Mouse (Mus musculus): ENCODE measurements around the gene Cyp2c54. TPM values are rescaled to one million over a fixed set of nuclear protein-coding genes. Genes with fewer than 3 reads are reported as not detected.
"Not testable (repeated sequence)": the region's sequence is repeated elsewhere in the genome, so short reads cannot be mapped to it uniquely, and the experiment has no call there.

Cyp2c54 gene
- not detected in 2 replicates for polyA plus RNA-seq (2012; rRNA removed)
- not detected in 2 replicates for polyA plus RNA-seq (2014; fragmentation: Nextera tagmentation; extraction: Ambion mirVana)

- H3K4me3 ChIP-seq (replicated peaks; ENCODE audit: low read length), result no peak within 1 kb of the TSS
- ATAC-seq (ENCODE audit: low FRiP score, low read depth), result no peak
- no peak within 1 kb of the TSS for H3K4me2 ChIP-seq (replicated peaks; ENCODE audit: low read depth, low read length, severe bottlenecking)
- H3K9ac ChIP-seq (ENCODE audit: low read depth, low read length, severe bottlenecking), result no peak within 1 kb of the TSS
- DNase-seq (ENCODE audit: low spot score), result no peak
- no peaks in the 10 kb centered on the region for H3K9me3 ChIP-seq (ENCODE audit: control insufficient read depth, low read length)
- no peak within 1 kb of the TSS for H3K27ac ChIP-seq (replicated peaks; ENCODE audit: low read depth, low read length)
- no peaks in the 10 kb centered on the region for H3K27me3 ChIP-seq (ENCODE audit: control insufficient read depth, insufficient read depth, low read length)
- H3K4me1 ChIP-seq (ENCODE audit: control insufficient read depth, insufficient read depth, low read length), result no peaks in the 10 kb centered on the region
- H3K36me3 ChIP-seq (ENCODE audit: control insufficient read depth, insufficient read depth, low read length), result no peaks in the 10 kb centered on the region
- TF ChIP-seq POLR2A (IDR thresholded peaks at IDR 0.05; ENCODE audit: borderline replicate concordance, extremely low read depth, insufficient read depth, insufficient read length), result no peak
These were observed at the start of gene Cyp2c54 for GRCm38 (mm10) chr19:40073701-40074100. Gene Cyp2c54, minus strand, starts transcription at chr19:40073827.

- ATAC-seq (ENCODE audit: low FRiP score, low read depth); H3K27me3 ChIP-seq (ENCODE audit: control insufficient read depth, insufficient read depth, low read length); H3K4me1 ChIP-seq (ENCODE audit: control insufficient read depth, insufficient read depth, low read length); H3K36me3 ChIP-seq (ENCODE audit: control insufficient read depth, insufficient read depth, low read length); H3K4me2 ChIP-seq (replicated peaks; ENCODE audit: low read depth, low read length, severe bottlenecking); H3K27ac ChIP-seq (replicated peaks; ENCODE audit: low read depth, low read length); H3K9ac ChIP-seq (ENCODE audit: low read depth, low read length, severe bottlenecking); H3K4me3 ChIP-seq (replicated peaks; ENCODE audit: low read length); DNase-seq (ENCODE audit: low spot score); H3K9me3 ChIP-seq (ENCODE audit: control insufficient read depth, low read length): not testable (repeated sequence)
- WGBS, result 80% methylated on average over 13 of the region's 13 CpGs
These were observed 46.0 kb upstream of the Cyp2c54 start for GRCm38 (mm10) chr19:40119624-40120023.

- no peak for DNase-seq (ENCODE audit: low spot score)
- Histone ChIP-seq H3K9ac (ENCODE audit: low read depth, low read length, severe bottlenecking) (no peak overlapping the region), H3K4me3 (replicated peaks; ENCODE audit: low read length) (no peak overlapping the region), H3K4me1 (ENCODE audit: control insufficient read depth, insufficient read depth, low read length) (no peaks in the 10 kb centered on the region), H3K27me3 (ENCODE audit: control insufficient read depth, insufficient read depth, low read length) (no peaks in the 10 kb centered on the region), H3K4me2 (replicated peaks; ENCODE audit: low read depth, low read length, severe bottlenecking) (no peak overlapping the region), H3K9me3 (ENCODE audit: control insufficient read depth, low read length) (no peaks in the 10 kb centered on the region), H3K36me3 (ENCODE audit: control insufficient read depth, insufficient read depth, low read length) (no peaks in the 10 kb centered on the region), H3K27ac (replicated peaks; ENCODE audit: low read depth, low read length) (no peak overlapping the region)
- no peak for TF ChIP-seq POLR2A (IDR thresholded peaks at IDR 0.05; ENCODE audit: borderline replicate concordance, extremely low read depth, insufficient read depth, insufficient read length)
- 74% methylated on average over 3 of the region's 3 CpGs for WGBS
- no peak for ATAC-seq (ENCODE audit: low FRiP score, low read depth)
These were observed 17.5 kb upstream of the Cyp2c54 start for GRCm38 (mm10) chr19:40091111-40091510.

GRCm38 (mm10) chr19:40089421-40089820 lies 15.8 kb upstream of the Cyp2c54 start, which contains the start of gene Cyp2c50:
Gene Cyp2c50, plus strand, starts transcription at chr19:40089688.
- not testable (repeated sequence) for H3K4me3 ChIP-seq (replicated peaks; ENCODE audit: low read length); H3K36me3 ChIP-seq (ENCODE audit: control insufficient read depth, insufficient read depth, low read length)
- 98% methylated on average over 1 of the region's 1 CpGs for WGBS

GRCm38 (mm10) chr19:40088381-40088780 lies 14.8 kb upstream of the Cyp2c54 start:
- whole genome bisulfite sequencing, result 88% methylated on average over 1 of the region's 1 CpGs
- no peak overlapping the region for H3K9ac ChIP-seq (ENCODE audit: low read depth, low read length, severe bottlenecking)
- H3K9me3 ChIP-seq (ENCODE audit: control insufficient read depth, low read length), result no peaks in the 10 kb centered on the region
- H3K27ac ChIP-seq (replicated peaks; ENCODE audit: low read depth, low read length), result no peak overlapping the region
- no peaks in the 10 kb centered on the region for H3K4me1 ChIP-seq (ENCODE audit: control insufficient read depth, insufficient read depth, low read length)
- ATAC-seq (ENCODE audit: low FRiP score, low read depth) (no peak), DNase-seq (ENCODE audit: low spot score) (no peak)
- H3K4me3 ChIP-seq (replicated peaks; ENCODE audit: low read length), result no peak overlapping the region
- TF ChIP-seq POLR2A (IDR thresholded peaks at IDR 0.05; ENCODE audit: borderline replicate concordance, extremely low read depth, insufficient read depth, insufficient read length), result no peak
- no peak overlapping the region for H3K4me2 ChIP-seq (replicated peaks; ENCODE audit: low read depth, low read length, severe bottlenecking)
- H3K27me3 ChIP-seq (ENCODE audit: control insufficient read depth, insufficient read depth, low read length), result no peaks in the 10 kb centered on the region
- no peaks in the 10 kb centered on the region for H3K36me3 ChIP-seq (ENCODE audit: control insufficient read depth, insufficient read depth, low read length)

More at GRCm38 (mm10) chr19:40089421-40089820, 15.8 kb upstream of the Cyp2c54 start, which contains the start of gene Cyp2c50:
- not testable (repeated sequence) for H3K9me3 ChIP-seq (ENCODE audit: control insufficient read depth, low read length); H3K4me1 ChIP-seq (ENCODE audit: control insufficient read depth, insufficient read depth, low read length); H3K4me2 ChIP-seq (replicated peaks; ENCODE audit: low read depth, low read length, severe bottlenecking); H3K9ac ChIP-seq (ENCODE audit: low read depth, low read length, severe bottlenecking); ATAC-seq (ENCODE audit: low FRiP score, low read depth); H3K27ac ChIP-seq (replicated peaks; ENCODE audit: low read depth, low read length); DNase-seq (ENCODE audit: low spot score); H3K27me3 ChIP-seq (ENCODE audit: control insufficient read depth, insufficient read depth, low read length)

GRCm38 (mm10) chr19:39992140-39992539 lies 81.5 kb downstream of the Cyp2c54 start, which contains the start of gene Cyp2c37:
Gene Cyp2c37, plus strand, starts transcription at chr19:39992424.
- H3K9me3 ChIP-seq (ENCODE audit: control insufficient read depth, low read length); H3K27me3 ChIP-seq (ENCODE audit: control insufficient read depth, insufficient read depth, low read length); H3K4me3 ChIP-seq (replicated peaks; ENCODE audit: low read length); H3K9ac ChIP-seq (ENCODE audit: low read depth, low read length, severe bottlenecking); DNase-seq (ENCODE audit: low spot score); H3K27ac ChIP-seq (replicated peaks; ENCODE audit: low read depth, low read length); H3K4me2 ChIP-seq (replicated peaks; ENCODE audit: low read depth, low read length, severe bottlenecking); H3K4me1 ChIP-seq (ENCODE audit: control insufficient read depth, insufficient read depth, low read length); ATAC-seq (ENCODE audit: low FRiP score, low read depth); H3K36me3 ChIP-seq (ENCODE audit: control insufficient read depth, insufficient read depth, low read length): not testable (repeated sequence)
- WGBS, result 98% methylated on average over 1 of the region's 1 CpGs
